Mouse (Mus musculus) R1 (cell line): ENCODE results near the gene Arhgap9.

Experiments used
- DNase-seq: peaks from one replicate; pipeline ENCODE4 v3.0.0-alpha.2; 2018; ENCODE audit warnings: low read depth, low spot score

The Arhgap9 gene

DNA sequence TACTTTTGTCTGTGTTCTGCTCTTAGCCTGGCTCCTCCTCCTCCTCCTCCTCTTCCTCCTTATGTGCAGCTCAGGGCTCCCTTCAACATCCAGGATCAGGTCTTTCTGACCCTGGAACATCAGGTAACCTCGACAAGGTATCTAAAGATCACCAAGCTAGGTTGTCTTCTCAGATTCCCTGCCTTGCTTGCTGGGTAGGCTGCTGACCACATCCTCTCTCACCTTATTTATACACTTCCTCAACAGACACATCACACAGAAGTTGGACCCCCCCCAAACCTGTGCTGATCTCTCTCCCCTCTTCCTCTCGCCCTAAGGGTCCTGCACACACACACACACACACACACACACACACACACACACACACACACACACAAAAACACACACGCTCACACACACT, at the start of gene Arhgap9:
TSS of gene Arhgap9 (plus strand) at position 344 of the 400 bp plus-strand sequence.
- no peak for DNase-seq

- DNase-seq: no peak
These were observed 49.4 kb upstream of the Arhgap9 start for GRCm38 (mm10) chr10:127272371-127272770.

DNA sequence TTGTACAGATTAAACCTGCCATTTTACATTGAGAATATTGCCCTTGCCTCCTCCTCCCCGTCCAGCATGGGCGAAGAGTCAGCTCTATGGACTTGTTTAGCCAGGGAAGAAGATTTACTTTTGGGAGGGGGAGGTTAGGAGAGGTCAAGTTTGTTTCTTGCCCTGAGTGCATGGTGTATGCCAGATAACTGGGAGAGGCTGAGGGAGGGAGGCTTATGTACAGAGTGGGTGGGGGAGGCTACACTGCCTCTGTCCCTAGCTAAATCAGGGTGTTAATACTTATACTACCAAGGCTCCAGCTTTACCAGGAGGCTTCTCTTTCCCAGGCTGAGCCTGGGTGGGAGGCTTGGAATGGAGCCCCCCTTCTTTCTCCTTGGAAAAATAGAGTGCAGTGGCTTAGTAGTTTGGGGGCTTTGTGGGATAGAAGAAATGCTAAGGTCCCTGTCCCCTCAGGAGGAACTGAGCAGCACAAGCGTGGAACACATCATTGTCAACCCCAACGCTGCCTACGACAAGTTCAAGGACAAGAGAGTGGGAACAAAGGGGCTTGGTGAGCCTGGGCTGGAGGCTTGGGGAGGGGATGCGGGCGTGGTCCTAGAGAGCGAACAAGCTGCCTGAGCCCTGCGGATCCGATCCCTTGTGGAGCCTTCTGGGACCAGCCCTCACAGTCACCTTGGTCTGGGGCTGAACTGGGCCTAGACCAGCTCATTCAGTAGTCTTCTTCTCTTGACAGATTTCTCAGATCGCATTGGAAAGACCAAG, 47.3 kb upstream of the Arhgap9 start:
- DNase-seq: peak; percentile 88

GRCm38 (mm10) chr10:127279730-127280129, 42.0 kb upstream of the Arhgap9 start:
- DNase-seq: peak; percentile 60

DNA sequence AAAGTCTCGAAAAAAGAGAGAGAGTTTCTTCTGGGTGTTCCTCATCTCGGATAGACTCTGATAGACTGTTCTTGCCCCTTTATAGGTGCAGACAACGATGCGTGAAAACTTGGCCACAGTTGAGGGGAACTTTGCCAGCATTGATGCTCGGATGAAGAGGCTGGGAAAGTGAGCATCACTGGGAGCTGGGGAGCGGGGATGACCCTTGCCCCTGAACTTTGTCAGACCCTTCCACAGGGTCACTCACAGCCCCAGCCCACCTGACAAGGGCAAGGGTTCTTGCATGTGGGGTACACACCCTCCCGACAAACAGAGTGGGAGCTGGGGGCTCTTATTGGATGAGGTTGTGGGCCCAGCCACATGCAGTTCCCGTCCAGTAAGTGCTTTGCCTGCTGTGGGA, 40.4 kb upstream of the Arhgap9 start:
- no peak for DNase-seq

DNA sequence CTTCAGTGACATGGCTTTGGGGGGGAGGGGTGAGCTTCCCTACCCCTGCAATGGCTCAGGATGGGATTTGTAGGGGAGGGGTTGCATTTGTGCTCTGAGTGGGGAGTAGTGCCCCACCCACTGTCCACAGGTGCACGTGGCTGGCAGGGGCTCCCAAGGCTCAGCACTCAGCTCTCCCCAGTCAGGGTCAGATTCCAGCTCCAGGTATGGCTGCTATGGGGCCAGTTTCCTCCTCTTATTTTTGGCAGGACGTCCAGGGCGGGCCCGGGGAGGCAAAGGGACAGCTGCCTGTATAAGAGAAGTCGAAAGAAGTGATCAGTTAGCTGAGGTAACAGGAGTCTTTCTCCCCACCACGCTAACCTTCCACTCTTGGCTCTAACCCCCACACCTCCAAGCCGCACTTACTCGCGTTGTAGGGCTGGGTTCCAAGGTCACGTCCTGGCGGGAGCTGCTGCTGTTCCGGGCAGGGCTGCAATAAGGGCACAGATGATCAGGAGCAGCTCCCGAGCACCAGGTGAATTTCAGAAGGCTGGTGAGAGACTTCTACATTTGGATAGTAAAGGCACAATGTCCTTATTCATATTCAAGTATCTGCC, 39.0 kb upstream of the Arhgap9 start:
- peak; percentile 51 for DNase-seq

DNA sequence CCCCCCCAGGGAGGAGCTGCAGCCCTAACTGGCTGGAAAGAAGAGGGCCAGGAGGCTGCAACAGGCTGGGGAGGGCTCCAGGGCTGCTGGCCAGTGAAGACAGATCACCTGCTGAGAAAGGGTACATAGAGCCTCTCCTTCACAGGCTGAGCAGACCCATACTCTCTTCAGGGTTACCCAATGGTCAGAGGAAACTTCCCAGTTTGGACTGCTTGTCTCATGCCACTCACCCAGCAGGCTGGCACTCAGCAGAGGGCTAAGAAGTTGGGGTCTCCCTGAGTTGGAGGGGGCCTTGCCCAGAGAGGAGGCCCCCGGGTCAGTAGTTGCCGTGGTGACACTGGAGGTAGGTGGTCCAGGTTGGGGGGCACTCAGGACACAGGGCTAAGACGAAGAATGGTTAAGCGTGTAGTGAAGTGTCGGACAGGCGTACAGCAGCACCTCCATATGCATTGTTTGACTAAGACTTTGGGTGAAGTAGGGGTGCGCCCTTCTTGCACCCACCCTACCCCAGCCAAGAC, 37.6 kb upstream of the Arhgap9 start:
- no peak for DNase-seq

DNA sequence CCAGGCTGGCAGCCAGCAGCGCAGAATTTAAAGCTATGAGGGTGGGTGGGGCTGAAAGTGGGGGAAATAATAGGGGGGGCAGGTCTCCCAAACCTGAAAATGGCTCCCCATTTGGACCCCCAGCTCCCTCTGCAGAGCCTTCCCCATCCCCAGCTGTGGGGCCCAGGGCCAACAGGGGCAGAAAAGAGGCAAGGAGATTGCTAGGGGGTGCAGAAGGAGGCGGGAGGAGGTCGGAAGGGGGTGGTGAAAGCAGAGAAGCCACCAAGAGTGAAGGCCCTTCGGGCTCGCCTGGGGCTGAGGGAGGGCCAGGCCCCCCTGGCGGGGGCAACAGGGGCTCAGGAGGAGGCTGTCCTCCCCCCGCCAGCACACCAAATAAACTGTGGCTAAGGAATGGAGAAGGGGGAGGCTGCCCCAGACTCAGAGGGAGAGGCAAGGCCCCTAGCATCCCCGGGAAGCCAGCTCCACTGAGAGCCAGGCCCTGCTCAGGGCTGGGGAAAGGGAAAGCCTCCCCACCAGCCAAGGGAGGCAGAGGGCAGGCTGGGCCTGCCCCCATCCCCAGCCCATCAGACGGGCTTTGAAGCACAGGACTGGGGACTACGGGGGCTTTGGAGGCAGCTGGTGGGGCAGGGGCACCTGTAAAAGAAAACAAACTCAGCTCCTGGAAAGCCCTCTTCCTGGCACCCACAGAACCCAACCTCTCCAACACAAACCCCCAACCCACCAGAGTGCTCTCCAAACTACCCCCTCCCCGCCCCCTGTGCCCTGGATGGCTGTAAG, 36.9 kb upstream of the Arhgap9 start:
- no peak for DNase-seq

DNA sequence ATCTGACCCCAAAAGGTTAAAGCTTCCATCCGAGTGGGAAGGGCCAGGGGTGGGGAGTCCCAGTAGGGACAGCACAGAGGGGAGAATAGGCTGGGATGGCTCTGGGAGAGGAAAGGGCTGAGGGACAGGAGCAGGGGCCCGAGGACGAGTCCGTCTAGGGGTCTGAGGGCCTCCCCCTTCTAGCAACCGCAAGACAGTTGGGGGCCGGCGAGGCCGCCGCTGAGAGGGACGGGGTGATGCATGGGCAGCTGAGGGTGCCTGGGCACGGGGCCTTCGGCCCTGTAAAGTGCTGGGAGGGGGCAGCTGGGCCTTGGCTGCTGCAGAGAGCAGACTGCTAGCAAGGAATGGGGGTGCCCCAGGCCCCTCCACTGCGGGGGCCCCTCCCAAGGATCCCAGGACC, 36.1 kb upstream of the Arhgap9 start:
- no peak for DNase-seq

- no peak for DNase-seq
These were observed 35.6 kb upstream of the Arhgap9 start for GRCm38 (mm10) chr10:127286194-127286593.

GRCm38 (mm10) chr10:127286730-127287129, 35.0 kb upstream of the Arhgap9 start:
- peak; percentile 72 for DNase-seq

DNA sequence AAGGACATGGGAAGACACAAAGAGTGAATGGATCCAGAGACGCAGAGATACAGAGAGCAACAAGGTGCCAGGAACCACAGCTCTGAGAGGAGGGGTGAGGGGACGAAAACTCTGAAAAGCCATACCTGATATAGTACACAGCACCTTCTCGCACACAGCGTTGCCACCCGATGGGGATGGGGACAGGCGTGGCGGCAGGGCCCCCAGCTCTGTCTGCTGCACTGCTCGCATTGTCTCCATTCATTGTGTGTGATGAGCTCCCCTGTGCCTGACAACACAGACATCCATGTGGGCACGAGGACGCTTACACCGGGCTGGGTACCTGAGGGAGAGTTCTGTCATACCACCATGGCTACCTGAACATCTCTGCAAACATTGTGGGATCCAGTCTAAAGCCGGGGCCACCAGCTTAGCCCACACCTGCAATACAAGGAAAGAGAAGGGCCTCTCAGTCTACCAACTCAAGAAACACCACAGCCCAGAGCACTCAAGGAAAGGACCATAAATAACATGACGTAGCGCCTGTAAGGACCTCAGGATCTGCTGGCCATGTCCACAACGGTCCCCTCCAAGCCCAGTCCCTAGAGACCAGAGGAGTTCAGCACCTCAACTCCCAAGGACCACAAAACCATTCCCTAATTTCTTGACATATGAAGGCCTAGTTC, 34.4 kb upstream of the Arhgap9 start:
- no peak for DNase-seq

DNA sequence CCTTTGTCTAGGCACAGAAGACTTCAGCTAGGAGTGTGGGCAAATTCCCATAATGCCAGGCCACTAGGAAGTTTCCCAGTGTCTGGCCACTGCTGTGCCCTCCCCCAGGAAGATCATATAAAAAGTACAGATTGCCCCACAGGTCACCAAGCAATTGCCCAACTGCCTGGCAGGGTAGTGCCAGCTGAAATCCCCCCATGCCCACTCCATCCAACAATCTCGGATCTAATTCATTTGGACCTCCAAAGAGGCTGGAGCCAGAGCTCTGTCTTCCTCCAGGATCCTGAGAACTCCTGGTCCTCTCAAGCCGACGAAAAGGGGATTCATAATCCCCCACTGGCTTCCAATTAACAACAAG, 33.8 kb upstream of the Arhgap9 start:
- no peak for DNase-seq

DNA sequence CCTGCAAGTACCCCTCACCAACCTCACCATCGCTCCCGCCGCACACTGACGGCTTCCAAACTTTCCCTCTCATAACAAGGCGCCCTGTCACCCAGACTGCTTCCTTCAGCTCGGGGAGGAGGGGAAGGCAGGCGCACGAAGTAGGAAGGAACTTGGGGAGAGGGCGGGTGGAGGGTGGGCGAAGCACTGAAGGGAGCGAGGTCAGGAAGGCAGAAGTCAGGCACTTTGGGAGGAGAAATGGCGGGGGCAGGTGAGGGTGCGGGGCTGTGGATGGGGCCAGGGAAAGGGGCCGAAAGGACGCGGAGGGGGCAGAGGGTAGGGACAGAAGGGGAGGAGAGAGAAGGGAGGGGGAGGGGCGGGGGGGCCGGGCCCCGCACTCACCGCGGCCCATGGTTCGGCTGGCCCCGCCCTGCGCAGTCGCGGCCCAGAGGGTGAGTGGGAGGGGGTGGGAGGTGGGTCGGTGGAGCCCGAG, 33.4 kb upstream of the Arhgap9 start:
- DNase-seq: peak; percentile 69

- DNase-seq: peak; percentile 94
These were observed 32.8 kb upstream of the Arhgap9 start, which contains the start of gene Mbd6 for GRCm38 (mm10) chr10:127288800-127289572. Gene Mbd6 (minus strand): TSS chr10:127289018.

- DNase-seq: peak; percentile 73
These were observed 32.1 kb upstream of the Arhgap9 start for GRCm38 (mm10) chr10:127289573-127290191.

DNA sequence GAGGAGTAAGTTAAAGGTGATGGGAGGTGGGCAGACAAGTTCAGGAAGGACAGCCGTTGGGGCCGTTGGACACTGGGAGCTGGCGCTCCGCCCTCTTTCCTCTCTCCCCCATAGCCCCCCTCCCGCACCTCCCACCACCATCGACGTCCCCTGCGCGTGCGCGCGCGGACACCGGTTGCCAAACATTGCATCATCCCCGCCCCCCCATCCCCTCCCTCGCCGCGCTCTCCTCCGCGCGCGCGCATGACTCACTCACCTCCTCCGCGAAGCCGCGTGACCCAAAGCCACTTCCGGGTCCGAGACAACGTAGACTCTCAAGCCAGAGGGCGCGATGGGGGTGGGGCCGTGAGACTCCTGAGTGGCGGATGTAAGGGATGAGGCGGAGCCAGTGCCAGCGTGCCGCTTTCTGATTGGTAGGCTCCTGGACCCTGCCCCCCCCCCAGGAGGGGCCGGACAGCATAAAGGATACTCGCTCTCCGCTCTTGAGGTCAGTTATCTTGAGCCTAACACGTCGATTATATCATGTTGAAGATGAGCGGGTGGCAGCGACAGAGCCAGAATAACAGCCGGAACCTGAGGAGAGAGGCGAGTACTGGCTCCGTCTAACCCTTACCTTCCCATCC, 31.3 kb upstream of the Arhgap9 start:
- peak; percentile 100 for DNase-seq

DNA sequence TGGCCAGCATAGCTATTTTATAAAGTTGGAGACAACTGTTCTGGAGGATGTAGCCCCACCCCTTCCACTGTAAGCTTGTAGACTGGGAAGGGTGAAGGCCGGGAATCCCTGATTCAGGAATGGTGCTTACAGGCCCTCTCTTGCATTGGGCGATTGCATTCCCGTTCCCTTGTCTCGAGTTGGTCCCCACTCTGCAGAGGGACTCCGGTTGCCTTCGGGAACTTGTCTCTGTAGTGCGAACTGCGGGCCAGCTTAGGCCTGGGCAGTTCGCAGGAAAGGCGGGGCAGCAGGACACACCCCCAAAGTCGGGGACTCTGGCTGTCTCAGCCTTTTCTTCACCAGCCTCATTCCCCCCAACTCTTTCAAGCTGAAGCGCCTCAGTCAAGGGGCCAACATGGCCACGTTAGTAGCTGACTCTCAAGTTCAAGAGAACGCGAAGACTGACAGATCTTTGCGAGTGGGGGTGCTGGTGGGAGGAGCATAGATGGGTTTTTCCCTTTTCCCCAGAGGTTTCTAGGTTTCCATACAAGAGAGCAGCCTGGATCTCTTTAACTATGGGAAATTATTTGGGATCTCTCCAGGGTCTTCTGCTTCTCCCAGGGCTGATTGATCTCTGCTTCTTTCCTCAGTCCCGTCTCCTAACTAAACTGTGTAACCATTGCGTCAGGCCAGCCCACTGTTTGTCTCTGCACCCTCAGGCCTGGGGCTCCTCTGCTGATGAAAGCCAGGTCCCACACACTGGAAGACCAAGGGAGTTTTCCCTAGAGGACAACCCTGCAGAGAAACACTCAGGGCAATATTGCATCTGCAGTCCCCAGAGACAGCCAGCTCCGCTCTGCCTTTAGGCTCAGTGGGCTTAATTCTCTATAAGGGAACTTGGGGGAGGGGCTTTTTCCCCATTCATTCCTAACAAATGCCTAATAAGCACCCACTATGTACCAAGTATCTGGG, 30.6 kb upstream of the Arhgap9 start:
- DNase-seq: no peak
